Mouse (Mus musculus): ENCODE measurements at regions not wholly inside any gene's neighbourhood (a gene's known extent, or its start where the extent isn't known, plus 50 kb on each side); places are given as distances from the start of the nearest gene placed in this dataset.
A peak's percentile ranks its signal among the peaks of the same experiment; 100 is the strongest.
"Not testable (repeated sequence)": the region's sequence is repeated elsewhere in the genome, so short reads cannot be mapped to it uniquely, and the experiment has no call there.

- Histone ChIP-seq H3K79me2 (ENCODE audit: control insufficient read depth, insufficient read depth, low read length) (no peaks in the 10 kb centered on the region), H3K27ac (replicated peaks; ENCODE audit: insufficient read depth, low read depth, low read length) (no peak overlapping the region), H3K4me3 (ENCODE audit: insufficient read depth, low read depth, low read length) (no peak overlapping the region), H3K4me1 (ENCODE audit: control insufficient read depth, insufficient read depth, low read length) (no peaks in the 10 kb centered on the region), H3K9ac (ENCODE audit: low read depth, low read length) (no peak overlapping the region), H3K36me3 (ENCODE audit: control insufficient read depth, insufficient read depth, low read length) (no peaks in the 10 kb centered on the region), H3K27me3 (ENCODE audit: control insufficient read depth, insufficient read depth, low read length) (no peaks in the 10 kb centered on the region)
- no peak for DNase-seq (ENCODE audit: extremely low read depth, low read depth, low spot score)
- 84% methylated on average over 3 of the region's 3 CpGs for WGBS
- no peak for TF ChIP-seq CTCF (IDR thresholded peaks at IDR 0.05; ENCODE audit: low read depth, low read length)
- no peak for TF ChIP-seq POLR2A (IDR thresholded peaks at IDR 0.05; ENCODE audit: extremely low read depth, insufficient read depth, low read length)
Observed at GRCm38 (mm10) chr10:123888681-123889172, 624.9 kb downstream of the Fam19a2 start.

- no peak overlapping the region for H3K9ac ChIP-seq (ENCODE audit: low read depth, low read length)
- no peaks in the 10 kb centered on the region for H3K36me3 ChIP-seq (ENCODE audit: control insufficient read depth, insufficient read depth, low read length)
- no peak for DNase-seq (ENCODE audit: extremely low read depth, low read depth, low spot score)
- no peak overlapping the region for H3K4me3 ChIP-seq (ENCODE audit: insufficient read depth, low read depth, low read length)
- no peaks in the 10 kb centered on the region for H3K4me1 ChIP-seq (ENCODE audit: control insufficient read depth, insufficient read depth, low read length)
- no peak for TF ChIP-seq POLR2A (IDR thresholded peaks at IDR 0.05; ENCODE audit: extremely low read depth, insufficient read depth, low read length)
- TF ChIP-seq CTCF (IDR thresholded peaks at IDR 0.05; ENCODE audit: low read depth, low read length) = no peak
- H3K27ac ChIP-seq (replicated peaks; ENCODE audit: insufficient read depth, low read depth, low read length) = no peak overlapping the region
- H3K27me3 ChIP-seq (ENCODE audit: control insufficient read depth, insufficient read depth, low read length) = no peaks in the 10 kb centered on the region
- no peaks in the 10 kb centered on the region for H3K79me2 ChIP-seq (ENCODE audit: control insufficient read depth, insufficient read depth, low read length)
Observed at GRCm38 (mm10) chr10:123919054-123919453, 655.3 kb downstream of the Fam19a2 start.

- 42% methylated on average over 1 of the region's 1 CpGs for WGBS
- H3K79me2 ChIP-seq (ENCODE audit: control insufficient read depth, insufficient read depth, low read length) = no peaks in the 10 kb centered on the region
- H3K4me3 ChIP-seq (ENCODE audit: insufficient read depth, low read depth, low read length) = no peak overlapping the region
- TF ChIP-seq POLR2A (IDR thresholded peaks at IDR 0.05; ENCODE audit: extremely low read depth, insufficient read depth, low read length) = no peak
- TF ChIP-seq CTCF (IDR thresholded peaks at IDR 0.05; ENCODE audit: low read depth, low read length) = no peak
- no peaks in the 10 kb centered on the region for H3K27me3 ChIP-seq (ENCODE audit: control insufficient read depth, insufficient read depth, low read length)
- peak; percentile 9 for DNase-seq (ENCODE audit: extremely low read depth, low read depth, low spot score)
- H3K36me3 ChIP-seq (ENCODE audit: control insufficient read depth, insufficient read depth, low read length) = no peaks in the 10 kb centered on the region
- H3K4me1 ChIP-seq (ENCODE audit: control insufficient read depth, insufficient read depth, low read length) = no peaks in the 10 kb centered on the region
- no peak overlapping the region for H3K9ac ChIP-seq (ENCODE audit: low read depth, low read length)
- H3K27ac ChIP-seq (replicated peaks; ENCODE audit: insufficient read depth, low read depth, low read length) = no peak overlapping the region
Observed at GRCm38 (mm10) chr10:123929955-123930354, 666.2 kb downstream of the Fam19a2 start.

- not testable (repeated sequence) for H3K36me3 ChIP-seq (ENCODE audit: control insufficient read depth, insufficient read depth, low read length); H3K4me3 ChIP-seq (ENCODE audit: insufficient read depth, low read depth, low read length); H3K27me3 ChIP-seq (ENCODE audit: control insufficient read depth, insufficient read depth, low read length); H3K4me1 ChIP-seq (ENCODE audit: control insufficient read depth, insufficient read depth, low read length); H3K9ac ChIP-seq (ENCODE audit: low read depth, low read length); DNase-seq (ENCODE audit: extremely low read depth, low read depth, low spot score); H3K27ac ChIP-seq (replicated peaks; ENCODE audit: insufficient read depth, low read depth, low read length); H3K79me2 ChIP-seq (ENCODE audit: control insufficient read depth, insufficient read depth, low read length)
- WGBS = 93% methylated on average over 4 of the region's 4 CpGs
Observed at GRCm38 (mm10) chr10:123938732-123939131, 674.9 kb downstream of the Fam19a2 start.
